Mouse (Mus musculus) kidney, postnatal 36 days (tissue): ENCODE results near the gene Tsc22d4.

ENCODE experiments used
- DNase-seq, 2 experiments: peaks; one replicate each; pipeline ENCODE4 v3.0.0; 2021 to 2022; ENCODE audit warnings: mixed read lengths in 2 of 2

The Tsc22d4 gene

GRCm38 (mm10) chr5:137768475-137768874 is 22.9 kb downstream of the Tsc22d4 start:
- DNase-seq = no peak

GRCm38 (mm10) chr5:137770709-137771108 is 25.2 kb downstream of the Tsc22d4 start:
- DNase-seq = peak in 1 of 2 experiments; percentile 52

- DNase-seq = no peak
Observed at GRCm38 (mm10) chr5:137772755-137773154, 27.2 kb downstream of the Tsc22d4 start.

DNA sequence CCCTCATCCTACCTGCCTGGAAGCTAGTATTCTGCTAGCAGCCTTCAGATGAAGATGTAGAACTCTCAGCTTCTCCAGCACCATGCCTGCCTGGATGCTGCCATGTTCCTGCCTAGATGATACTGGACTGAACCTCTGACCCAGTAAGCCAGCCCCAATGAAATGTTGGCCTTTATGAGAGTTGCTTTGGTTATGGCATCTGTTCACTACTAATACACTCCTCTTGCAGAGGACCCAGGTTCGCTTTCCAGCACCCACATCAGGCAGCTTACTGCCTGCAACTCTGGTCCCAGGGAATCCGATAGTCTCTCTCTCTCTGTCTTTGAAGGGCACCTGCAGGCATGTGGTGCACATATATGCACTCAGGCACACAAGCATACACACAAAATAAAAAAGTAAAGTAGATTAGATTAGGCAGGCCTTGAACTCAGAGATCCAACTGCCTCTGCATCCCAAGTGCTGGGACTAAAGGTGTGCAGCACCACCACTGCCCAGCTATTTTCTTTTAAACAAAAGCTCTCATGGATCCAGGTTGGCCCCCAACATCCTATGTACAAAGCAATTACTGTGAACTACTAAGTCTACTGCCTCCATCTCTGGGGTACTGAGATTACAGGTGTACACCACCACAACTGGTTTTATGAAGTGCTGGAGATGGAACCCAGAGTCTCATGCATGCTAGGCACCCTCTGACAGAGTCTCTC is 30.2 kb downstream of the Tsc22d4 start:
- no peak for DNase-seq

DNA sequence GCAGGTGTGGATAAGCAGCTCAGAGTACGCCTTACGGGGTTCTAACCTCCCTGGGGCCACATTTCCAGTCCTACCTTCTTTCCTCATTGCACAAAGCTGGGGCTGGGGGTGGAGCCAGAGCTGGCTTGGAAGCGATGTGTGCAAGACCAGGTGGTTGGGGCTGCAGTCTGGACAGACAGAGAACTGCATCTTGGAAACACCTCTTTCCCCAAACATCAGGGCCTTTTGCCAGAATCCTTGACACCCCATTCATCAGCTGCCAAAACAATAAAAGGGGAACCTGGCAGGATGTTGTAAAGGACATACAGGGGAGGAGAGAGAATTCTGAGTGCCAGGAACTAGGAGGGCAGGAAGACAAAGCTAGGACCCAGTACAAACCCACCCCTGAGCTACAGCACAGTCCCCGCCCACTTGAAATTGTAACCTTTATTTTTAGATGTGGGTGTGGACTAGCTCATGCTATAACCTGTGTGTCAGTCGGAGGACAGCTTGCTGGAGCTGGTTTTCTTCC is 30.9 kb downstream of the Tsc22d4 start:
- DNase-seq = peak; percentile 56 to 76

- DNase-seq = no peak
Observed at GRCm38 (mm10) chr5:137777267-137777845, 31.8 kb downstream of the Tsc22d4 start.

DNA sequence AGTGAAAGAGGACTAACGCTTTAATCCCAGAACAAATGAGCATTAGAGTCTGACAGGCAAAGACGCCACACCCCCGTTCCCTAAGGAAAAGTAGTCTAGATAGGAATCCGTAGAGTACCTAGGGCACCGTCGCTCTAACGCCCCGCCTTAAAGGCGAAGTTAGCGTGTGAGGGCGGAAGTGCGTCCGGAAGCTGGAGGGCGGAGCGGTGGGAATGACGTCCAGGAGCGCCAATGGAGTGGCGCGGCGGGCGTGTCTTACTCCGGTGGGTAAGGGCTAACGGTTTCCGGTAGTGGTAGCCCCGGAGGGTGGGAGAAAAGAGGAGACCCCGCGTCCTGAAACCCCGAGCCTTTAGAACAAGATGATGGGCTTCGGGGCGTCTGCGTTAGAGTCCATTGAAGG is 33.1 kb downstream of the Tsc22d4 start, which contains the start of gene Ppp1r35:
Gene Ppp1r35, plus strand, starts transcription at position 215 of the 400 bp plus-strand sequence.
- DNase-seq = peak; percentile 97

- peak; percentile 52 to 77 for DNase-seq
Observed at GRCm38 (mm10) chr5:137779053-137779933, 33.8 kb downstream of the Tsc22d4 start.

DNA sequence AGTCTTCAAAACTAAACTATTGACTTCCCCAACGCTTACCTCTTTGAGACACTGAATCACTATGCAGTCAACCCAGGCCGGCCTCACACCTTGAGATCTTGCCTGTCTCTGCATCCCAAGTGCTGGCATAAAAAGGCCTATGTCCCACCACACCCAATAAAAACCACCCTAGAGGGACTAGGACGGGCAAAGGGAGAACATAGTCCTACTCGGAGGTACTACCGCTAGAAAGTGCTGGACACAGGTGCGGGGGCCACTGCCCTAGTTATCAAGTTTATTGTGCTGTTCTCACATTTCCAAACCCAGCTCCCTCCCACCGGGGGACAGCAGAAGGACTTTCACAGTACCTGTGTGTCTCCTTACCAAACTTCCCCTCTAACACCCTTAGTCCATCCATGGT is 36.1 kb downstream of the Tsc22d4 start:
- DNase-seq = no peak

- no peak for DNase-seq
Observed at GRCm38 (mm10) chr5:137782776-137783522, 37.4 kb downstream of the Tsc22d4 start.

DNA sequence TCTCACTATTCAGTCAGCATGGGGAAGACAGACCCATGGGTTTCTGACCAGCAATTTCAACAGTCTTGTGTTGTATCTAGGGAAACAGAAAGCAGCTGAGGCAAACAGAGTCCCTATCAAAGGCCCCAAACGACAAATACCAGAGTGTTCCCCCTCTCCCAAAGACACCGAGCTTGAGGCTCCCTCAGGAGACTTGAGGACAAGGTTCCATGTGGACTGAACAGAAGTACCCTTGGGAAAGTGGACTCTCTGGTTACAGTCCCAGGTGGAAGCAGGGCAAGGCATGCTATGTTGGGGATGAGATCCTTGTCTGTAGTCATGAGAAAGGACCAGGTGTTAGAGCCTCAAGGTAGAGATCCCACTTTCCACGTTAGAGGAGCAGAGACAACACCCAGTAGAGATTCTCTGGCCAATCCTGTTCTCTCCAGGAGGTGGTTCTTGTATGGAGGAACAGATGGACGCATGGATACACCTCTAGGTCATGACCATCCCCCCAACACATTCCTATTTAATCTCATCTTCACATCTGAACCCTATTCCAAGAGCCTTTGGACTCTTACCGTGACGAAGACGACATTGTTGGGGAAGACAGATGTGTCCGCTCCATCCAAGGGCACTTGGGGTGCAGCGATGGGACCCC is 38.5 kb downstream of the Tsc22d4 start:
- no peak for DNase-seq

DNA sequence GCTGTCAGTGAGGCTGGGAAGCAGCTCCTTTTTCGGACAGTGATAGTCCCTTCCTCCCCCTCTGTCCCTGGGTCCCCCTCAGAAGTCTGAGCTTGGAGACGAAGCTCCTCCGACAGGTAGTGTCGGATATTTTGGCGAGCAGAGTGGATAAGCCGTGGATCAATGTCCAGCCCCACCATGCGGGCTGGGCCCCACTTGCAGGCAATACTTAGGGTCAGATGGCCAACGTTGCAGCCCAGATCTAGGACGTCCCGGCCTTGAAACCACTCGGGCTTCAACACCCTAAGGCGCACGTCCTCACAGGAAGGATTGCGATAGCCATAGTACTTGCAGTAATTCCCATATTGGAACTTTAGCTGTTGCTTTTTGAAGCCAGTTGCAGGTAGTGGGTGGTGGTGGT is 39.0 kb downstream of the Tsc22d4 start:
- no peak for DNase-seq

DNA sequence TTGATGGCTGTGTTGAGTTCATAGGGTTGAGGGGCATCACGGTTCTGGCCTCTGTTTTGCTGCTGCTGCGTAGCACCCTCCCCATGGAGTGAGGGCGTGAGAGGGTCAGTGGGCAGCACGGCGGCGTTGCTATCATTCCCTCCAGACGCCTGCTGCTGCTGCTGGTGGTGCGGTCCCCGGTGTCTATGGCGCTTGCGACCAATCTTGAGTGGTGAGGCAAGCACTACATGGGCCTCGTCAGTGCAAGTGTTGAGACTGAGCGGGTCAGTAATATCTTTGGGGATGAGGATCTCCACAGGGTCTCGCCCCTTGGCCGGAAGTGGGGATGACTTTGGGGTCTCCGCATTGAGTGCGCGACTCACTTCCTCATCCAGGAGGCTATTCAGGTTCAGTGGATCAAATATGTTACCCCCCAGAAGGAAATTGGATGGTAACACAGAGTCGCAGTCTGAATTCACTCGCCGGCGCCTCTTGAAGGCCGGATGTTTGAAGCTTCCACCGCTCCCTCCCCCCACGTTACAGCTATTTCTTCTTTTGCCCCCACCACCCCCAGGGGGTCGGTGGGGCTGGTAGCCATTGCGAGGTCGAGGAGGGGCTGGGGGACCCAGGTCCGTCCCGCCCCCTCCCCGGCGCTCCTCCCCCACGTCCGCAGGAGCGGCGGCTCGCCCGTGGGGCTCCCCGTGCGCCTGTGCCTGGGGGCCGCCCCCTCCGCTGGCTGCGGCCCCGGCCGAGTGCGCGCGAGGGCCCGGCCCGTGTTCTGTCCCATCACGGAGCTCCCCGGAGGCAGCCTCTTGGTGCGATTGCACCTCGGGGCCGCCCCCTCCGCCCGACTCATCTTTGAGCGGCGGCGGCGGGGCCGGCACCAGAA is 39.9 kb downstream of the Tsc22d4 start:
- DNase-seq = peak in 1 of 2 experiments; percentile 62

DNA sequence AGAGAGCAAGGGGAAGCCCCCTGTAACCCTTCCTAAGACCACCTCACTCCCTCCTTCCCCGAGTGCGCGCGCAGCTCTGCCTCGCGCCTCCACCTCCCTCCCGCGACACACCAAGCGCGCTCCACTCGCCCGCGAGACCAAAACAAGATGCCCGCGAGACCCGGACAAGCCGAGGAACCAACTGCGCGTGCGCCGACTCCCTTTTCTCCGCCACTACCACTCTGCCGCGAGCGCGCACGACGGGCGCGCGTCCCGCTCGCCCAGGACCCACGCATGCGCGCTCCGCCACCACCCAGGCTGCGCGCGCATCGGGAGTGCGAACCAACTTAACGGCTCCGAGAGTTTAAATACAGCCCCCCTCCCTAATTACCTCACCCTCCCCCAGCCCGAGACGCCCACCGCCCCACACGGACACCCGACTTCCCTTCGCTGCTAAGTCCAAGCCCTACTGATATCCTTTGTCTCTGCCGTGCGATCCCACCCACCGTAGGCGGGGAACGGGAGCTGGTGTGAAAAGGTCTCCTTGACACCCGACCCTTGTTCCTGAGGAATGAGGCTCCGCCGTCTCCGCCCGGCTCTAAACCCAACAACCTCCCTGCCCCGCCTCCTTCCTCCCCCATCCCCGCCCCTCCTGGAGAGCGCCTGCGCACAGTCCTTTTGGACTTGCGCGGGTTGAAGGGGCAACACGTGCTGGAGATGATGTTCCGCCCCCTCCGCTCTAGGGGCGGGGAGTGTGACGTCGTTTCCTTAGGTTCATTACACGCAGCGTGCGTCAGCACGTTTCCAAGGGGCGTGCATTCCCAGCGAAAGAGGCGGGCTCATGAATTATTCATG is 40.8 kb downstream of the Tsc22d4 start:
- DNase-seq = peak; percentile 99 to 100

DNA sequence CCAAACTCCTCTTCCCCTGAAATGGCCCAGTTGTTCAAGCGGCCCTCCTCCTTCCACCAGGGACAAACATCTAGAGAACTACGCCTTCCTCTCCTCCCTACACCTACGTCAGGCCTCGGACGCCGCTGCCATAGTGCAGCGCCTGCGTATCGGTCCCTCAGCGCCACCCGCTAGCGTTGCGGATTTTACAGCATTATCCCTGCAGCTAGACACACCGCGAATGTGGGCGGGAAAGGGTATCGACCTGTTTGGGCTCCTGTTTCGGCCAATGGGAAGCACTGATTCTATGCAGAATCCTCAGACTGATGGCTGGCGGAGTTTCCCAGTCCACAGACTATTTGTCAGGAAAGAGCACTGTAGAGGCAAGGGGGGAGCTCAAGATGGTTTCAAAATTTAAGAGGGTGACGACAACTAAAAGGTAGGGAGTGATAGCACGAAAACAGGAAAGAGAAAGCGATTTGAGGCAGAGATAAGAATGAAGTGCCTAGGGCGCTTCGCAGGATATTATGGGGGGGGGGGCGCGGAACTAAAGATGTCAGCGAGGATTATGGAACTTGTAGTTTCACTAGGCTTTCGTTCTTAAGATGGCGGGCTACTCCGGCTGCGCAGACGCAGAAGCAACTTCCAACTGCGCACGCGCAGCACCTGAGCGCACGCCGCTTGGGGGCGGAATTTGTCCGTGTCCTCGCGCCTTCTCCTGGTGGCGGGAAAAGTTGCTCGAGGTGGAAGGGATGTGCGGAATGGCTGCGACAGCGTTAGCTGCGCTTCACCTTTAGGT is 41.8 kb downstream of the Tsc22d4 start, which contains the start of the genes Mepce and Zcwpw1:
Gene Mepce, minus strand, starts transcription at position 505 of the 778 bp plus-strand sequence.
Gene Zcwpw1, plus strand, starts transcription at position 648 of the 778 bp plus-strand sequence.
- DNase-seq = peak; percentile 94 to 97

DNA sequence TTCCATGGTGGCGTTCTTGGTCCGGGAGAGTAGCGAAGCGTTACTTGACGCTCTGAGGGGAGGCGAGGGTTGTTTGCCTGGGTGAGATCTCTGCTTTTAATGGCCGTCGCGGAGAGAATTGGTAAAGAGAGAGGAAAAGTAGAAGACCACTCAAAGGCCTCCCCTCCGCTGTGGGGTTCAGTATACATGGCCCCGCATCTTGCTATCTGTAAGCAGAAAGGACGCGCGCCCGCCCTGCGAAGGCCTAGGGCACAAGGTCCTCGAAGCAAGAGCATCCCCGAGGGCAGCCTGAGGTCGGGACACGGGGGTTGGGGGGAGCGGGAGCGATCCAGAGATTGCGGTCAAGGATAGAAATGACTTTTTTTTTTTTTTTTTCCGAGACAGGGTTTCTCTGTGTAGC is 42.6 kb downstream of the Tsc22d4 start:
- no peak for DNase-seq

GRCm38 (mm10) chr5:137788946-137789531 is 43.5 kb downstream of the Tsc22d4 start:
- no peak for DNase-seq

DNA sequence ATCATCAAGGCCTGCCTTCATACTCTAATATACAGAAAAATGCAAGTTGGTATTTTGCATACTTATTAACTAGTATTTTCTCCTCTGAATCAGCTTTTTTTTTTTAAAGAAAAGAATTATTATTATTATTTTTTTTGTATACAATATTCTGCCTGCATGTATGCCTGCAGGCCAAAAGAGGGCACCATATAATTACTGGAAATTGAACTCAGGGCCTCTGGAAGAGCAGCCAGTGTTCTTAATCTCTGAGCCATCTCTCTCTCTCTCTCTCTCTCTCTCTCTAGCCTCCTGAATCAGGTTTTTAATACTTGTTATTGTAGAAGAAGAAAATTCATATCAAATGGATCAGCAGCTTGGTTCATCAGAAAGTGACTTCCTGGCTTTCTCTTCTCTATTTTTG is 46.0 kb downstream of the Tsc22d4 start:
- no peak for DNase-seq

DNA sequence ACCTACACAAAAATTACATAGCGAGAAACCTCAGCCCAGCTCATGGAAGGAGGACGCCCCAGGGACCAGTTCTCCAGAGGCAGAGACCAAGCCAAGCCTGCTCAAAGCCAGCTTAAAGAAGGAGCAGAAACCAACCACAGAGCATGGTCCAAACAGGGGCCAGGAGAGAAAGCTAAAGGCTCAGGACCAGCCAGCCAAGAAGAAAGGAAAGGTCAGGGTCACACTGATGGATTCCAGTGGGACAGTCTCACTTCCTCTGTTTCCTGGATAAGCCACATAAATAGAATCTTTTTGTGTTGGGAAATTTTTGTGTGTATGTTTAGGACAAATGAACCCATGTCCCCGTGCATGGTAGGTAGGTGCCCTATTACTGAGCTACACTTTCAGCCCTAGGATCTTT is 51.1 kb downstream of the Tsc22d4 start:
- DNase-seq = no peak
